Mouse (Mus musculus): ENCODE data around the gene Gh. TPM values are rescaled to one million over a fixed set of nuclear protein-coding genes. Genes with fewer than 3 reads are reported as not detected.

The Gh gene
- polyA plus RNA-seq, 1 experiment from 2014 or later: not detected

GRCm38 (mm10) chr11:106328521-106328920, 26.9 kb upstream of the Gh start:
- Histone ChIP-seq H3K9me3 (no peaks in the 10 kb centered on the region), H3K36me3 (no peaks in the 10 kb centered on the region), H3K4me3 (no peak overlapping the region), H3K4me2 (no peak overlapping the region), H3K4me1 (replicated peaks) (no peaks in the 10 kb centered on the region), H3K9ac (no peak overlapping the region), H3K27ac (replicated peaks) (no peak overlapping the region), H3K27me3 (no peaks in the 10 kb centered on the region)
- 73% methylated on average over 5 of the region's 5 CpGs for WGBS
- ATAC-seq (ENCODE audit: low FRiP score, low read depth): no peak

- Histone ChIP-seq H3K27ac (replicated peaks) (no peak overlapping the region), H3K4me2 (no peak overlapping the region), H3K4me1 (replicated peaks) (no peaks in the 10 kb centered on the region), H3K27me3 (no peaks in the 10 kb centered on the region), H3K9me3 (no peaks in the 10 kb centered on the region), H3K4me3 (no peak overlapping the region), H3K36me3 (no peaks in the 10 kb centered on the region), H3K9ac (no peak overlapping the region)
- 92% methylated on average over 8 of the region's 8 CpGs for WGBS
- no peak for ATAC-seq (ENCODE audit: low FRiP score, low read depth)
Measured at GRCm38 (mm10) chr11:106326475-106326874, 24.8 kb upstream of the Gh start.

DNA sequence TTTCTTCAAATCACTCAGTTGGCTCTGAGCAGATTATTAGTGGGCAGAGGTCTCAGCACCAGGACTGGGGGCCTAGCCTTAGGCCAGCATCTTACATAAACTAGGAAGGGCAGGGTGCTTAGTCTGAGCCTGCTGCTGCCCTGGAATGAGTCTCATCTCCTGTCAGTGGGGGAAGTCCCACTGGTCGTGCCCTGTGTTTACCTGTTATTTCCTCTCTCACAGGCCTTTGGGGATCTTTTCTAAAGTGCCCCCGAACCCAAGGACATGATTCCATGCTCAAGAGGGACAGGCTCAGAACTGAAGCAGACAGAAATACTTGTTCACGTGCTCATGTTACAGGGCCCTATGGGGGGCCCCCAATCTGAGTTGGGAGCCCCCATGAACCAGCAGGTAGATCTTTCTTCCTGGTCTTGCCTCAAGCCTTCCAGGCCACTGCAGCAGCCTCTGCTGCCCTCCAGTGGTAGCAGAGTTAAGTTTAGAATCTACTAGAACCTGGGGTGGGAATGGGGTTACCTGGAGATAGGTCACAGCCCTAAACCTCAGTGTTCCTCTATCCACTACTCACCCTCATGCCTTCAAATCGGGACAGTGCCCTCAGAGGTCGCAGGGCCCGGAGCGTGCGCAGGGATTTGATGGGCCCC, 24.0 kb upstream of the Gh start:
- H3K9me3 ChIP-seq: no peaks in the 10 kb centered on the region
- 73% methylated on average over 8 of the region's 8 CpGs for WGBS
- H3K36me3 ChIP-seq: no peaks in the 10 kb centered on the region
- H3K4me3 ChIP-seq: no peak overlapping the region
- no peaks in the 10 kb centered on the region for H3K27me3 ChIP-seq
- H3K4me1 ChIP-seq (replicated peaks): no peaks in the 10 kb centered on the region
- no peak for ATAC-seq (ENCODE audit: low FRiP score, low read depth)
- no peak overlapping the region for H3K9ac ChIP-seq
- no peak overlapping the region for H3K4me2 ChIP-seq
- H3K27ac ChIP-seq (replicated peaks): no peak overlapping the region

- 82% methylated on average over 5 of the region's 5 CpGs for WGBS
- no peak overlapping the region for H3K4me2 ChIP-seq
- no peaks in the 10 kb centered on the region for H3K4me1 ChIP-seq (replicated peaks)
Measured at GRCm38 (mm10) chr11:106324858-106325257, 23.2 kb upstream of the Gh start.

GRCm38 (mm10) chr11:106318406-106319366, 17.0 kb upstream of the Gh start:
- H3K36me3 ChIP-seq: no peaks in the 10 kb centered on the region
- H3K9ac ChIP-seq: no peak overlapping the region
- no peaks in the 10 kb centered on the region for H3K27me3 ChIP-seq
- ATAC-seq (ENCODE audit: low FRiP score, low read depth): no peak
- H3K4me2 ChIP-seq: no peak overlapping the region
- H3K27ac ChIP-seq (replicated peaks): no peak overlapping the region
- WGBS: 80% methylated on average over 21 of the region's 21 CpGs
- H3K4me1 ChIP-seq (replicated peaks): no peaks in the 10 kb centered on the region
- H3K4me3 ChIP-seq: no peak overlapping the region
- H3K9me3 ChIP-seq: no peaks in the 10 kb centered on the region

More at GRCm38 (mm10) chr11:106324858-106325257, 23.2 kb upstream of the Gh start:
- Histone ChIP-seq H3K36me3 (no peaks in the 10 kb centered on the region), H3K27me3 (no peaks in the 10 kb centered on the region), H3K27ac (replicated peaks) (no peak overlapping the region), H3K9ac (no peak overlapping the region), H3K9me3 (no peaks in the 10 kb centered on the region), H3K4me3 (no peak overlapping the region)
- ATAC-seq (ENCODE audit: low FRiP score, low read depth): no peak

DNA sequence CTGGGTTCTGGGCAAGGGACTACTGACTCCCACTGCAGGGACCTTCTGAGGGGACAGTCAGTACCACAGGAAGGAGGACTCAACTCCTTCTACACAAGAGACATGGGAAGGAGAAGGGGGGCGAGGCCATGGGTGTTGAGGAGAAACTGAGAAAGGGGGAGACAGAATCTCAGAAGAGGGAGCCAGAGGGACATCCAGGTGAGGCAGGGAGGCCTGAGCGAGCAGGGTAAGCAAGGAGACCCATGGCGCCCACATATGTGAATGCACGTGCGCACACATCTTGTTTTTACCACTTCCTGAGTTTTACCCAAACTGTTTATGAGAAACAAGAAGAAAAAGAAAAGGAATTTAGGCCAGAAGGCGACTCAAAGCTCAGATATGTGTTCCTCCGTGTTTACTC, 16.1 kb upstream of the Gh start:
- Histone ChIP-seq H3K9ac (no peak overlapping the region), H3K36me3 (no peaks in the 10 kb centered on the region), H3K4me2 (no peak overlapping the region), H3K4me3 (no peak overlapping the region), H3K27ac (replicated peaks) (no peak overlapping the region), H3K4me1 (replicated peaks) (no peaks in the 10 kb centered on the region), H3K9me3 (no peaks in the 10 kb centered on the region), H3K27me3 (no peaks in the 10 kb centered on the region)
- ATAC-seq (ENCODE audit: low FRiP score, low read depth): no peak
- WGBS: 87% methylated on average over 7 of the region's 7 CpGs

GRCm38 (mm10) chr11:106316416-106316815, 14.8 kb upstream of the Gh start:
- Histone ChIP-seq H3K4me3 (no peak overlapping the region), H3K4me2 (no peak overlapping the region), H3K36me3 (no peaks in the 10 kb centered on the region), H3K27ac (replicated peaks) (no peak overlapping the region), H3K27me3 (no peaks in the 10 kb centered on the region), H3K9ac (no peak overlapping the region), H3K4me1 (replicated peaks) (no peaks in the 10 kb centered on the region), H3K9me3 (no peaks in the 10 kb centered on the region)
- 67% methylated on average over 1 of the region's 1 CpGs for WGBS
- no peak for ATAC-seq (ENCODE audit: low FRiP score, low read depth)

- H3K36me3 ChIP-seq: no peaks in the 10 kb centered on the region
- ATAC-seq (ENCODE audit: low FRiP score, low read depth): no peak
- H3K4me1 ChIP-seq (replicated peaks): no peaks in the 10 kb centered on the region
- H3K9ac ChIP-seq: no peak within 1 kb of the TSS
- no peak within 1 kb of the TSS for H3K4me2 ChIP-seq
- 84% methylated on average over 9 of the region's 9 CpGs for WGBS
- H3K27ac ChIP-seq (replicated peaks): no peak within 1 kb of the TSS
- H3K27me3 ChIP-seq: no peaks in the 10 kb centered on the region
- H3K4me3 ChIP-seq: no peak within 1 kb of the TSS
- no peaks in the 10 kb centered on the region for H3K9me3 ChIP-seq
Measured at GRCm38 (mm10) chr11:106314333-106314812, 12.7 kb upstream of the Gh start, which contains the start of gene Cd79b. Cd79b (minus strand) TSS chr11:106314762.

- no peaks in the 10 kb centered on the region for H3K27me3 ChIP-seq
- H3K4me2 ChIP-seq: no peak overlapping the region
- H3K36me3 ChIP-seq: no peaks in the 10 kb centered on the region
- WGBS: 71% methylated on average over 5 of the region's 5 CpGs
- no peaks in the 10 kb centered on the region for H3K9me3 ChIP-seq
- H3K9ac ChIP-seq: no peak overlapping the region
- ATAC-seq (ENCODE audit: low FRiP score, low read depth): no peak
- H3K4me3 ChIP-seq: no peak overlapping the region
- no peak overlapping the region for H3K27ac ChIP-seq (replicated peaks)
- H3K4me1 ChIP-seq (replicated peaks): no peaks in the 10 kb centered on the region
Measured at GRCm38 (mm10) chr11:106313533-106313932, 11.9 kb upstream of the Gh start.

GRCm38 (mm10) chr11:106310123-106310522, 8.5 kb upstream of the Gh start:
- WGBS: 68% methylated on average over 5 of the region's 5 CpGs
- Histone ChIP-seq H3K9me3 (no peaks in the 10 kb centered on the region), H3K4me3 (no peak overlapping the region), H3K36me3 (no peaks in the 10 kb centered on the region), H3K27ac (replicated peaks) (no peak overlapping the region), H3K9ac (no peak overlapping the region), H3K4me2 (no peak overlapping the region), H3K27me3 (no peaks in the 10 kb centered on the region), H3K4me1 (replicated peaks) (no peaks in the 10 kb centered on the region)
- no peak for ATAC-seq (ENCODE audit: low FRiP score, low read depth)

GRCm38 (mm10) chr11:106308162-106308561, 6.5 kb upstream of the Gh start:
- H3K9ac ChIP-seq: no peak overlapping the region
- H3K27ac ChIP-seq (replicated peaks): no peak overlapping the region
- H3K27me3 ChIP-seq: no peaks in the 10 kb centered on the region
- no peaks in the 10 kb centered on the region for H3K9me3 ChIP-seq
- no peak for ATAC-seq (ENCODE audit: low FRiP score, low read depth)
- no peak overlapping the region for H3K4me2 ChIP-seq
- no peak overlapping the region for H3K4me3 ChIP-seq
- H3K4me1 ChIP-seq (replicated peaks): no peaks in the 10 kb centered on the region
- WGBS: 84% methylated on average over 11 of the region's 11 CpGs
- H3K36me3 ChIP-seq: no peaks in the 10 kb centered on the region

GRCm38 (mm10) chr11:106307432-106307831, 5.8 kb upstream of the Gh start:
- Histone ChIP-seq H3K4me2 (no peak overlapping the region), H3K4me1 (replicated peaks) (no peaks in the 10 kb centered on the region), H3K36me3 (no peaks in the 10 kb centered on the region), H3K27ac (replicated peaks) (no peak overlapping the region), H3K4me3 (no peak overlapping the region), H3K9me3 (no peaks in the 10 kb centered on the region), H3K27me3 (no peaks in the 10 kb centered on the region), H3K9ac (no peak overlapping the region)
- no peak for ATAC-seq (ENCODE audit: low FRiP score, low read depth)
- WGBS: 85% methylated on average over 5 of the region's 5 CpGs

Data from hindbrain, embryonic 15.5 days (tissue).